ENCODE assay signal across 15 mouse cellular contexts in the genomic region with DNA sequence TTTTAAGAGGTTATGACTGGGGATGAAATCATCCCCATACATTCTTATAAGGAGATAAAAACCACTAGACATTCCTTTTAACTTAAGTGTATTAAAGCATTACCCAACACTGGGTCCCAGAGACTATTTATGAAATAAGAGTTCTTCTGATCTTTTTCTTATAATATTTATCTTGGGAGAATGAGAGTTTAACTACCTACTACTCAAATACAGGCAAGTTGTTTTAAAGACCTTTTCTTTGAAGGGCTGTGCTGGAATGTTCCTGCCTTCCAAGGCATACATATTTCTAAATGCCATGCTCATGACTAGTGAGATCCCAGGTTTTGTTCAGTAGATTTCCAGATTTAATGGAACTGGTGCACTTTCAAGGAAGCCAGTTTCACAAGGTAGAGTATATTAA.
"Had no signal": no experiment of that assay in that cellular context is flagged by ENCODE, and none has a peak within 500 bp of the region (broad histone marks: within the 10 kb centered on the region; RNA-seq: fewer than 3 reads in every experiment).

No protein-coding gene starts in this region.

- H3K9ac ChIP-seq: kidney, embryonic 15.5 days; limb, embryonic 12.5 days; liver, embryonic 12.5 days; neural tube, embryonic 13.5 days had no signal

- H3K4me1 ChIP-seq: kidney, embryonic 15.5 days; limb, embryonic 12.5 days; liver, embryonic 12.5 days; midbrain, embryonic 10.5 days; neural tube, embryonic 13.5 days had no signal

- H3K9me3 ChIP-seq: kidney, embryonic 15.5 days; limb, embryonic 12.5 days; liver, embryonic 12.5 days; midbrain, embryonic 10.5 days; neural tube, embryonic 13.5 days had no signal

- ATAC-seq: intestine, embryonic 16.5 days; liver, embryonic 12.5 days had no signal

- DNase-seq: kidney, adult 2 months; kidney, postnatal 14 days; layer of hippocampus, adult 9-11 months; layer of hippocampus, postnatal 36 days; midbrain, embryonic 14.5 days; retina, postnatal 1 day; right cerebral cortex, postnatal 4 days; spleen, adult 18-20 months; thymus, postnatal 36 days had no signal

- H3K4me3 ChIP-seq: kidney, embryonic 15.5 days; limb, embryonic 12.5 days; liver, embryonic 12.5 days; midbrain, embryonic 10.5 days; neural tube, embryonic 13.5 days had no signal

- H3K27ac ChIP-seq: kidney, embryonic 15.5 days; limb, embryonic 12.5 days; liver, embryonic 12.5 days; midbrain, embryonic 10.5 days; neural tube, embryonic 13.5 days had no signal

- H3K4me2 ChIP-seq: kidney, embryonic 15.5 days; limb, embryonic 12.5 days; liver, embryonic 12.5 days; neural tube, embryonic 13.5 days had no signal

- H3K27me3 ChIP-seq: kidney, embryonic 15.5 days; limb, embryonic 12.5 days; liver, embryonic 12.5 days; neural tube, embryonic 13.5 days had no signal

- H3K36me3 ChIP-seq: kidney, embryonic 15.5 days; limb, embryonic 12.5 days; liver, embryonic 12.5 days; midbrain, embryonic 10.5 days; neural tube, embryonic 13.5 days had no signal
